Mouse (Mus musculus) cerebellum, adult 18-20 months (tissue): ENCODE data around the gene Mcfd2.

ENCODE experiments used
- DNase-seq, 2 experiments: peaks; one replicate each; pipeline ENCODE4 v3.0.0; 2021

The Mcfd2 gene

GRCm38 (mm10) chr17:87236725-87237650 lies 28.7 kb downstream of the Mcfd2 start:
- no peak for DNase-seq

GRCm38 (mm10) chr17:87235019-87235418 lies 30.7 kb downstream of the Mcfd2 start:
- DNase-seq: no peak

GRCm38 (mm10) chr17:87227878-87228277 lies 37.9 kb downstream of the Mcfd2 start:
- DNase-seq: no peak

GRCm38 (mm10) chr17:87226079-87226640 lies 39.6 kb downstream of the Mcfd2 start:
- DNase-seq: no peak

- no peak for DNase-seq
Measured at GRCm38 (mm10) chr17:87225384-87225783, 40.4 kb downstream of the Mcfd2 start.

GRCm38 (mm10) chr17:87224461-87224860 lies 41.3 kb downstream of the Mcfd2 start:
- no peak for DNase-seq

- no peak for DNase-seq
Measured at GRCm38 (mm10) chr17:87219456-87219855, 46.3 kb downstream of the Mcfd2 start.

- no peak for DNase-seq
Measured at GRCm38 (mm10) chr17:87214523-87214922, 51.2 kb downstream of the Mcfd2 start.

GRCm38 (mm10) chr17:87210525-87210924 lies 55.2 kb downstream of the Mcfd2 start:
- no peak for DNase-seq

- DNase-seq: no peak
Measured at GRCm38 (mm10) chr17:87206885-87207284, 58.9 kb downstream of the Mcfd2 start.
